10 mouse cellular contexts compared by ENCODE assay signal in the genomic region with DNA sequence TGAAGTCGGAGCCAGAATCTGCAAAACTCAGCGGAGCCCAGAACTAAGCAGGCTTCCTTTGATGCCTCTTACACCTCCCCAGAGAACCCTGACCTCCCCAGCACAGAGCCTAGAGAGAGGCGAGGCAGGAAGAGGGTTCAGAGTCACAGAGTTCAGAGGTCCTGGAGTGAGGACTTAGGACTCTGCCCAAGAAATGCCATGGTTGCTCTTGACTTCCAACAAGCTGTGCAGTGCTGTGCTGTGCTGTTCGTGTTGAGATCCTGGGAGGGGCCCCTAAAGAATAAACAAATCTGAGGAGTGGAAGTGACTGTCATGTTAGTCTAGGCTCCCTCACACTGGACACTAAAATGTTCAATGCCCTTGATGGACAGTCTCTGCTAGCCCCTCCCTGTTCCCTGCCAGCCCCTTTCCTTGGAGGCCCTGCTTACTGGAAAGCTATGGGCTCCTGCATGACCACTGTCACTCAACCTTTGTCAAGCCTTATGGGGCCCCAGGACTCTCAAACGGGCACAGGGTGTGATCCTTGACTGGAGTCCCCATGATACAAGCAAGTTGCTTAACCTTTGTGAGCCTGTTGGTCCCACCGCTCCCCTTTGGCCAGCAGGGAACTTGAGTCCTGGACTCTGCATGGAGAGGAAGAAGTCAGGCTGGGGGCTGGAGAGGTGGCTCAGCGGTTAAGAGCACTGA. TPM values are rescaled to one million over a fixed set of nuclear protein-coding genes. Genes with fewer than 3 reads are reported as not detected.
DNase-seq lines count a peak whose midpoint lies in the region; ATAC-seq and TF ChIP-seq lines count a peak whose summit lies in the region.
"Had no signal": no experiment of that assay in that cellular context is flagged by ENCODE, and none has a peak within 500 bp of the region (broad histone marks: within the 10 kb centered on the region; RNA-seq: fewer than 3 reads in every experiment).

No protein-coding gene starts in this region.

- H3K27ac ChIP-seq in lung, embryonic 16.5 days (ENCODE audit: low read length) = no peak overlapping the region
- H3K27ac ChIP-seq in kidney, adult 2 months (ENCODE audit: insufficient read depth, low read depth, low read length) = peak overlapping the region; percentile 48
- H3K27ac ChIP-seq in small intestine, adult 2 months (ENCODE audit: insufficient read depth, low read depth, low read length) = peak overlapping the region; percentile 96

- no peak overlapping the region for H3K9ac ChIP-seq in lung, embryonic 16.5 days (ENCODE audit: low read length)

- DNase-seq in lung, postnatal 14 days = no peak
- peak; percentile 85 for DNase-seq in kidney, adult 2 months
- DNase-seq in kidney, postnatal 25 days = peak; percentile 48 to 84
- DNase-seq in cerebellum, postnatal 25 days = no peak
- no peak for DNase-seq in thymus, postnatal 0 days (ENCODE audit: low spot score)

- H3K27me3 ChIP-seq in lung, embryonic 16.5 days (ENCODE audit: control insufficient read depth, insufficient read depth, low read depth, low read length) = no peaks in the 10 kb centered on the region
- H3K27me3 ChIP-seq in kidney, adult 2 months (replicated peaks; ENCODE audit: control insufficient read depth, insufficient read depth, low read length) = no peaks in the 10 kb centered on the region
- H3K27me3 ChIP-seq in small intestine, adult 2 months (ENCODE audit: control insufficient read depth, insufficient read depth, low read length) = no peaks in the 10 kb centered on the region

- WGBS in lung, embryonic 16.5 days = 54% methylated on average over 7 of the region's 7 CpGs
- WGBS in kidney, adult 2 months = 54% methylated on average over 7 of the region's 7 CpGs
- 46% methylated on average over 7 of the region's 7 CpGs for WGBS in small intestine, adult 2 months

- TF ChIP-seq POLR2A in kidney, adult 2 months (IDR thresholded peaks at IDR 0.05; ENCODE audit: low read depth, low read length) = no peak
- peak; percentile 37; the same call in 1 of the 2 replicates for TF ChIP-seq POLR2A in small intestine, adult 2 months (IDR thresholded peaks at IDR 0.05; ENCODE audit: low read depth, low read length)

- no peaks in the 10 kb centered on the region for H3K36me3 ChIP-seq in lung, embryonic 16.5 days (ENCODE audit: control insufficient read depth, insufficient read depth, low read length)
- H3K36me3 ChIP-seq in kidney, adult 2 months (ENCODE audit: control insufficient read depth, insufficient read depth, low read length) = no peaks in the 10 kb centered on the region
- peaks cover 29% of the 10 kb centered on the region for H3K36me3 ChIP-seq in small intestine, adult 2 months (ENCODE audit: control insufficient read depth, insufficient read depth, low read length)

- ATAC-seq in lung, embryonic 16.5 days (ENCODE audit: low read depth) = peak; percentile 52
- ATAC-seq: forebrain, embryonic 14.5 days had no signal

- H3K9me3 ChIP-seq in lung, embryonic 16.5 days (ENCODE audit: control insufficient read depth, low read length) = no peaks in the 10 kb centered on the region
- H3K9me3 ChIP-seq: megakaryocyte, embryonic 14.5 days had no signal

- H3K4me1 ChIP-seq in lung, embryonic 16.5 days (replicated peaks; ENCODE audit: control insufficient read depth, insufficient read depth, low read length) = peaks cover 6% of the 10 kb centered on the region; the same call in 1 of the 2 replicates
- H3K4me1 ChIP-seq in kidney, adult 2 months (ENCODE audit: control insufficient read depth, insufficient read depth, low read length) = peaks cover 5% of the 10 kb centered on the region; the same call in 1 of the 2 replicates
- peaks cover 53% of the 10 kb centered on the region for H3K4me1 ChIP-seq in small intestine, adult 2 months (ENCODE audit: control insufficient read depth, insufficient read depth, insufficient read length, low read length)
- H3K4me1 ChIP-seq: megakaryocyte, embryonic 14.5 days had no signal

- H3K4me2 ChIP-seq in lung, embryonic 16.5 days (ENCODE audit: low read depth, low read length) = no peak overlapping the region
- H3K4me2 ChIP-seq: heart, embryonic 11.5 days had no signal

- TF ChIP-seq CTCF in kidney, adult 2 months (conservative IDR thresholded peaks at IDR 0.05; ENCODE audit: insufficient read depth, insufficient read length, low read depth, low read length) = no peak
- no peak for TF ChIP-seq CTCF in small intestine, adult 2 months (IDR thresholded peaks at IDR 0.05; ENCODE audit: extremely low read depth, insufficient read length, insufficient replicate concordance, low read depth, low read length)

- no peak overlapping the region for H3K4me3 ChIP-seq in lung, embryonic 16.5 days (ENCODE audit: low read length)
- no peak overlapping the region for H3K4me3 ChIP-seq in kidney, adult 2 months (ENCODE audit: insufficient read depth, low read depth, low read length)
- peak overlapping the region; percentile 31 for H3K4me3 ChIP-seq in small intestine, adult 2 months (ENCODE audit: low read depth, low read length)
- H3K4me3 ChIP-seq: megakaryocyte, embryonic 14.5 days had no signal

RNA-seq across cellular contexts. Expression of a gene that starts 8.2 kb away (rescaled TPM):
- 0.80 and 0.94 TPM in 2 replicates for polyA plus RNA-seq in lung, embryonic 16.5 days (2015; fragmentation: Nextera tagmentation; extraction: Ambion mirVana)
- polyA plus RNA-seq in kidney, adult 2 months (2012; rRNA removed) = 29.6 and 29.7 TPM in 2 replicates
- polyA plus RNA-seq in small intestine, adult 2 months (2012; rRNA removed) = 377 and 652 TPM in 2 replicates
- polyA plus RNA-seq in thymus, postnatal 0 days (2015; fragmentation: Nextera tagmentation; extraction: Ambion mirVana) = 0.25 and 0.51 TPM in 2 replicates

RNA-seq across cellular contexts. Expression of a gene that starts 37.0 kb away (rescaled TPM):
- 3.0 and 3.2 TPM in 2 replicates for polyA plus RNA-seq in lung, embryonic 16.5 days (2015; fragmentation: Nextera tagmentation; extraction: Ambion mirVana)
- polyA plus RNA-seq in kidney, adult 2 months (2012; rRNA removed) = 1.8 and 2.4 TPM in 2 replicates
- 1.1 and 1.2 TPM in 2 replicates for polyA plus RNA-seq in small intestine, adult 2 months (2012; rRNA removed)
- polyA plus RNA-seq in thymus, postnatal 0 days (2015; fragmentation: Nextera tagmentation; extraction: Ambion mirVana) = 0.35 and 0.84 TPM in 2 replicates

RNA-seq across cellular contexts. Expression of a gene that starts 47.7 kb away (rescaled TPM):
- 38.3 and 41.9 TPM in 2 replicates for polyA plus RNA-seq in lung, embryonic 16.5 days (2015; fragmentation: Nextera tagmentation; extraction: Ambion mirVana)
- 286 and 363 TPM in 2 replicates for polyA plus RNA-seq in kidney, adult 2 months (2012; rRNA removed)
- polyA plus RNA-seq in small intestine, adult 2 months (2012; rRNA removed) = 159 and 234 TPM in 2 replicates
- polyA plus RNA-seq in thymus, postnatal 0 days (2015; fragmentation: Nextera tagmentation; extraction: Ambion mirVana) = 6.6 and 7.2 TPM in 2 replicates

Comparison
In these comparisons a context has a peak if more than half of its experiments do, and no peak if none do; other contexts are left out.
1. DNase-seq: peak in kidney, adult 2 months (single experiment) and kidney, postnatal 25 days (2 of 2); none in lung, postnatal 14 days (single experiment), cerebellum, postnatal 25 days (0 of 2) and thymus, postnatal 0 days (single experiment).
2. RNA of a gene that starts 8.2 kb away (polyA plus RNA-seq): 377 to 652 TPM in small intestine, adult 2 months; 29.6 to 29.7 TPM in kidney, adult 2 months, 0.80 to 0.94 TPM in lung, embryonic 16.5 days and 0.25 to 0.51 TPM in thymus, postnatal 0 days; every median in the first group is over 10 times any median in the second.